Mouse (Mus musculus) CH12.LX (cell line): ENCODE measurements around the gene Gm20518. TPM values are rescaled to one million over a fixed set of nuclear protein-coding genes. Genes with fewer than 3 reads are reported as not detected.

Experiments
- DNase-seq: peaks from one replicate; pipeline ENCODE4 v3.0.0-alpha.2; 2013; ENCODE audit errors: extremely low read depth
- H3K27ac ChIP-seq: 2 replicates; pipeline ENCODE4 v1.5.1; 2012; ENCODE audit warnings: low read depth, mild to moderate bottlenecking, control low read depth, moderate library complexity; ENCODE audit not compliant: insufficient read depth
- H3K27me3 ChIP-seq: replicated peaks from 2 replicates; pipeline ENCODE3; 2012; ENCODE audit warnings: inconsistent platforms
- H3K36me3 ChIP-seq, 2 experiments: replicated peaks in 1 of 2; 2 replicates each; pipeline versions ENCODE3 to v1.6.1; 2012; ENCODE audit warnings: inconsistent platforms in 1 of 2, low read length in 1 of 2, mild to moderate bottlenecking in 1 of 2, mixed read lengths in 1 of 2, moderate library complexity in 1 of 2; ENCODE audit not compliant: control insufficient read depth in 1 of 2, insufficient read depth in 1 of 2
- H3K4me1 ChIP-seq, 2 experiments: 2 replicates each; pipeline ENCODE4 v1.6.1; 2012; ENCODE audit warnings: inconsistent platforms in 1 of 2, moderate library complexity in 1 of 2; ENCODE audit not compliant: insufficient read depth in 2 of 2, control insufficient read depth in 1 of 2
- H3K4me2 ChIP-seq: 2 replicates; pipeline ENCODE4 v1.6.1; 2012; ENCODE audit warnings: low read depth, mild to moderate bottlenecking, control low read depth; ENCODE audit not compliant: poor library complexity, insufficient read depth, severe bottlenecking
- H3K4me3 ChIP-seq, 3 experiments: fragments of 150-350 bp in 1 of 3; sonication (generic) in 1 of 3; replicated peaks in 1 of 3; 2 replicates each; pipeline versions ENCODE3 to v1.5.1; 2011 to 2012; ENCODE audit warnings: low read depth in 2 of 3, low read length in 2 of 3, mild to moderate bottlenecking in 2 of 3, moderate library complexity in 2 of 3, control low read depth in 1 of 3, improper control_type of control experiment in 1 of 3, inconsistent platforms in 1 of 3, mixed read lengths in 1 of 3; ENCODE audit not compliant: poor library complexity in 1 of 3
- H3K79me2 ChIP-seq: replicated peaks from 2 replicates; pipeline ENCODE4 v1.6.1; 2012; ENCODE audit warnings: mild to moderate bottlenecking, moderate library complexity; ENCODE audit not compliant: control insufficient read depth, poor library complexity, insufficient read depth, severe bottlenecking; ENCODE audit errors: extremely low read depth
- H3K9ac ChIP-seq: 2 replicates; pipeline ENCODE4 v1.6.1; 2012; ENCODE audit warnings: low read depth, mild to moderate bottlenecking, control low read depth, moderate library complexity; ENCODE audit not compliant: insufficient read depth
- H3K9me3 ChIP-seq: replicated peaks from 2 replicates; pipeline ENCODE3; 2012; ENCODE audit warnings: low read length, inconsistent platforms, mixed read lengths
- BHLHE40 ChIP-seq: IDR thresholded peaks from 2 replicates; pipeline ENCODE4 v1.6.1; 2011; ENCODE audit warnings: mild to moderate bottlenecking, low read depth, low read length, improper control_type of control experiment
- CHD2 ChIP-seq: IDR thresholded peaks from 2 replicates; pipeline ENCODE4 v1.6.1; 2011; ENCODE audit warnings: low read length, improper control_type of control experiment
- CTCF ChIP-seq, 2 experiments: IDR thresholded peaks in 1 of 2; conservative IDR thresholded peaks in 1 of 2; 2 replicates each; pipeline ENCODE4 v1.5.1; 2011 to 2012; ENCODE audit warnings: low read depth in 2 of 2, low read length in 2 of 2, improper control_type of control experiment in 1 of 2, inconsistent platforms in 1 of 2, mild to moderate bottlenecking in 1 of 2, moderate library complexity in 1 of 2
- EP300 ChIP-seq: IDR thresholded peaks from 2 replicates; pipeline ENCODE4 v1.6.1; 2011; ENCODE audit warnings: low read length, improper control_type of control experiment
- ETS1 ChIP-seq: conservative IDR thresholded peaks from 2 replicates; pipeline ENCODE4 v1.6.1; 2012; ENCODE audit warnings: low read depth, mild to moderate bottlenecking, inconsistent platforms, low read length, improper control_type of control experiment, moderate library complexity
- IRF4 ChIP-seq: IDR thresholded peaks from 2 replicates; pipeline ENCODE4 v1.6.1; 2014; ENCODE audit warnings: low read depth, mild to moderate bottlenecking, inconsistent platforms, low read length, improper control_type of control experiment
- JUN ChIP-seq: IDR thresholded peaks from 2 replicates; pipeline ENCODE4 v1.6.1; 2011; ENCODE audit warnings: low read depth, mild to moderate bottlenecking, low read length, improper control_type of control experiment, moderate library complexity; ENCODE audit not compliant: insufficient read depth
- KAT2A ChIP-seq: IDR thresholded peaks from 2 replicates; pipeline ENCODE4 v1.6.1; 2012; ENCODE audit warnings: low read length, improper control_type of control experiment, inconsistent platforms; ENCODE audit not compliant: insufficient replicate concordance
- MAFK ChIP-seq: IDR thresholded peaks from 2 replicates; pipeline ENCODE4 v1.6.1; 2011; ENCODE audit warnings: low read length, improper control_type of control experiment; ENCODE audit not compliant: insufficient replicate concordance
- MAZ ChIP-seq: IDR thresholded peaks from 2 replicates; pipeline ENCODE4 v1.6.1; 2012; ENCODE audit warnings: low read depth, mild to moderate bottlenecking, inconsistent platforms, low read length, improper control_type of control experiment, moderate library complexity
- NELFE ChIP-seq: IDR thresholded peaks from 2 replicates; pipeline ENCODE4 v1.6.1; 2011; ENCODE audit warnings: low read depth, low read length, improper control_type of control experiment
- NRF1 ChIP-seq: IDR thresholded peaks from 2 replicates; pipeline ENCODE4 v1.6.1; 2014; ENCODE audit warnings: low read depth, mild to moderate bottlenecking, inconsistent platforms, low read length, improper control_type of control experiment, moderate library complexity
- PAX5 ChIP-seq: IDR thresholded peaks from 2 replicates; pipeline ENCODE4 v1.6.1; 2012; ENCODE audit warnings: low read length, inconsistent platforms, mixed read lengths
- RCOR1 ChIP-seq: conservative IDR thresholded peaks from 2 replicates; pipeline ENCODE4 v1.6.1; 2012; ENCODE audit warnings: low read depth, mild to moderate bottlenecking, inconsistent platforms, low read length, improper control_type of control experiment
- SMC3 ChIP-seq: IDR thresholded peaks from 2 replicates; pipeline ENCODE4 v1.6.1; 2011; ENCODE audit warnings: low read depth, low read length, improper control_type of control experiment
- TBP ChIP-seq: conservative IDR thresholded peaks from 2 replicates; pipeline ENCODE4 v1.6.1; 2011; ENCODE audit warnings: low read depth, low read length, improper control_type of control experiment
- UBTF ChIP-seq: IDR thresholded peaks from 2 replicates; pipeline ENCODE4 v1.6.1; 2012; ENCODE audit warnings: low read depth, mild to moderate bottlenecking, inconsistent platforms, low read length, improper control_type of control experiment, moderate library complexity
- ZC3H11A ChIP-seq: IDR thresholded peaks from 2 replicates; pipeline ENCODE4 v1.6.1; 2012; ENCODE audit warnings: low read depth, mild to moderate bottlenecking, inconsistent platforms, low read length, improper control_type of control experiment
- ZMIZ1 ChIP-seq: IDR thresholded peaks from 2 replicates; pipeline ENCODE4 v1.6.1; 2012; ENCODE audit warnings: low read depth, mild to moderate bottlenecking, inconsistent platforms, low read length, improper control_type of control experiment
- ZNF384 ChIP-seq: IDR thresholded peaks from 2 replicates; pipeline ENCODE4 v1.6.1; 2012; ENCODE audit warnings: low read depth, low read length, improper control_type of control experiment, inconsistent platforms
- dilution Hi-C: fragments of 300-500 bp; cut with MboI; formaldehyde crosslinking; loops from 2 replicates; pipeline ENCODE4 v1.14.3; 2020; ENCODE audit warnings: low sequenced_read_pairs; ENCODE audit not compliant: extremely low pct_unique_long_range_greater_than_20kb, extremely low pct_ligation_motif_present
- in situ Hi-C: fragments of 300-500 bp; cut with MboI; formaldehyde crosslinking; loops from 3 replicates; pipeline ENCODE4 v1.14.3; 2019; ENCODE audit warnings: low sequenced_read_pairs, low pct_ligation_motif_present, low pct_unique_long_range_greater_than_20kb, mixed read lengths
- polyA plus RNA-seq: library from polyadenylated mRNA; unstranded; fragments of >175 nt; gene quantifications from 2 replicates; pipeline ENCODE4 v1.2.1, GENCODE M21; 2012; ENCODE audit warnings: low read depth; ENCODE audit not compliant: insufficient read length
- total RNA-seq, 2 experiments: library from RNA; depleted of rRNA; stranded (reverse); fragments of 300-350 nt in 1 of 2; fragments of >200 nt in 1 of 2; gene quantifications; 2 replicates each; pipeline ENCODE4 v1.2.3; 2012 to 2014

Gene Gm20518
- total and polyA plus RNA-seq, 3 experiments: 0.16 to 0.91 (median 0.21) TPM

DNA sequence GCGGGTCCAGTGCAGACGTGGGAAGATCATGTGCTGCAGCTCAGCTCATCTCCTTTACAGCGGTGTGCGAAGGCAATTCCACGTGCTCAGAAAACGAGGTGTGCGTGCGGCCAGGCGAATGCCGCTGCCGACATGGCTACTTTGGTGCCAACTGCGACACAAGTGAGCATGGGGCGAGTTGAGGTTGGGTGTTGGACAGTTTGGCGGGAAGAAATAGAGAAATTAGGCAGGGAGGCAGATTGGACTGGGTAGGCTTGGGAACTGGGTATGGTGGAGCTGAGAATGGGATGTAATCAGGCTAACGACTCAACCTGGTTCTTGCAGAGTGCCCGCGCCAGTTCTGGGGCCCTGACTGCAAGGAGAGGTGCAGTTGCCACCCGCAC, 89.0 kb downstream of the Gm20518 start:
- Histone ChIP-seq H3K27ac (no peak overlapping the region), H3K9ac (no peak overlapping the region), H3K4me1 (no peaks in the 10 kb centered on the region), H3K27me3 (peaks cover 44% of the 10 kb centered on the region), H3K4me2 (no peak overlapping the region), H3K9me3 (peaks cover 24% of the 10 kb centered on the region), H3K79me2 (no peaks in the 10 kb centered on the region), H3K4me3 (no peak overlapping the region), H3K36me3 (no peaks in the 10 kb centered on the region)
- no peak for TF ChIP-seq PAX5
- in situ Hi-C loops: no loop called here
- dilution Hi-C loops: no loop called here
- DNase-seq: no peak

DNA sequence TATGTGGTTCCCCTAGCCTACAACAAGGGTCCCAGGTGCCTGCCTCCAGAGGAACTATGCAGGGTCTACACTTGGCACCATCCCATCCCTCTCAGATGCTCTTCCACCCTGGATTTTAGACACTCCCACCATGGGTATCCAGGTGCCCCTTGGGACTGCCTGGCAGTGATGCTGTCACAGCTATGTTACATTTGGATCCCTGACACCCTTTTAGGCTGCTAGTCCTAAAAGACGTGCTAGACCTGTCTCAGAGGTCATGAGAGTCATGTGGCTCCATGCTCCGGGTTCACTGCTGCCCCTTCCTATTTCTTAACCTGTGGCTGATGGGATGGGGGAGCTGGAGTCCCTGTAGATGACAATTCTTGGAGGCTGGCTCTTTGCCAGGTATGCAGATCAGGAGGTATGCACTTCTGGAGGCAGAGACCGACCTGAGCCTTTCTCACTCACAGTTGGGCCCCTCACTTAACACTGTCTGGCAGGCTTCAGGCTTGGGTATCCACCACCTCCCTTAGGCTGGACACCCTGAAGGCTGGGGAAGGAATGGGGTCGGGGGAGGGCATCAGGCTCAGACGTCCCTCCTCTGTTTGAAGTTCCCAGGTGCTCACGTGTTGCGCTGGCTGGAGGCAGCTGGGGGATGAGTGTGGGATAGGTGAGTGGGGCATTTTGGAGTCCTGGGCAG, 89.6 kb downstream of the Gm20518 start:
- Histone ChIP-seq H3K9me3 (peaks cover 24% of the 10 kb centered on the region), H3K9ac (no peak overlapping the region), H3K27ac (no peak overlapping the region), H3K36me3 (no peaks in the 10 kb centered on the region), H3K27me3 (peaks cover 44% of the 10 kb centered on the region), H3K4me1 (no peaks in the 10 kb centered on the region), H3K4me2 (no peak overlapping the region), H3K79me2 (no peaks in the 10 kb centered on the region)
- in situ Hi-C loops (no loop called here), dilution Hi-C loops (no loop called here)
- TF ChIP-seq ZNF384: no peak
- no peak for TF ChIP-seq CHD2
- TF ChIP-seq EP300: no peak
- no peak for TF ChIP-seq UBTF
- TF ChIP-seq NRF1: no peak
- no peak for TF ChIP-seq RCOR1
- no peak for TF ChIP-seq TBP
- TF ChIP-seq SMC3: no peak
- no peak for TF ChIP-seq JUN
- no peak for TF ChIP-seq NELFE
- no peak for TF ChIP-seq MAFK
- TF ChIP-seq MAZ: no peak
- TF ChIP-seq IRF4: no peak
- no peak for TF ChIP-seq ZC3H11A
- TF ChIP-seq CTCF (conservative IDR thresholded peaks at IDR 0.05 in 1 of 2, IDR thresholded peaks at IDR 0.05 in 1 of 2; ENCODE audit: low read depth in 2 of 2, low read length in 2 of 2): no peak
- TF ChIP-seq KAT2A: no peak
- TF ChIP-seq BHLHE40: no peak
- no peak for TF ChIP-seq ZMIZ1
- TF ChIP-seq ETS1: no peak
- TF ChIP-seq, all 38 proteins: peak for 0
- no peak for DNase-seq
- no peak overlapping the region for H3K4me3 ChIP-seq
